Mouse (Mus musculus): ENCODE measurements around the gene Zmym6. TPM values are rescaled to one million over a fixed set of nuclear protein-coding genes. Genes with fewer than 3 reads are reported as not detected.

Zmym6 gene
- polyA plus RNA-seq, 1 experiment from 2014 or later: 22.3 TPM

Other genes with a start within 250 kb of the Zmym6 start
- 21.7 and 31.2 TPM in 2 replicates for gene Zmym4, start 109.2 kb upstream of the Zmym6 start, polyA plus RNA-seq (2014; fragmentation: Nextera tagmentation; extraction: Ambion mirVana)
- gene Sfpq, start 56.1 kb upstream of the Zmym6 start, polyA plus RNA-seq (2014; fragmentation: Nextera tagmentation; extraction: Ambion mirVana): 161 and 180 TPM in 2 replicates
- 35.2 and 38.0 TPM in 2 replicates for gene Zmym1, start 16.2 kb upstream of the Zmym6 start, polyA plus RNA-seq (2014; fragmentation: Nextera tagmentation; extraction: Ambion mirVana)
- gene Tmem35b, start 46.3 kb downstream of the Zmym6 start, polyA plus RNA-seq (2014; fragmentation: Nextera tagmentation; extraction: Ambion mirVana): 10.2 and 10.8 TPM in 2 replicates
- 0.20 and 0.25 TPM in 2 replicates for gene Dlgap3, start 91.8 kb downstream of the Zmym6 start, polyA plus RNA-seq (2014; fragmentation: Nextera tagmentation; extraction: Ambion mirVana)
- gene Smim12, start 166.4 kb downstream of the Zmym6 start, polyA plus RNA-seq (2014; fragmentation: Nextera tagmentation; extraction: Ambion mirVana): 61.5 and 65.9 TPM in 2 replicates
- gene Gja4, start 236.7 kb downstream of the Zmym6 start, polyA plus RNA-seq (2014; fragmentation: Nextera tagmentation; extraction: Ambion mirVana): 11.8 and 11.9 TPM in 2 replicates